Mouse (Mus musculus) mouse embryonic stem cell (cell line): ENCODE data around the gene Tacr2.

Source experiments
- in situ Hi-C, 2 experiments: fragments of 300-500 bp; cut with MboI; formaldehyde crosslinking; loops; 1 replicate in 1 of 2; 3 replicates in 1 of 2; pipeline ENCODE4 v1.14.3; 2019 to 2020; ENCODE audit warnings: low sequenced_read_pairs in 2 of 2, low pct_unique_long_range_greater_than_20kb in 1 of 2, mixed read lengths in 1 of 2; ENCODE audit not compliant: unreplicated experiment in 1 of 2

The Tacr2 gene

DNA sequence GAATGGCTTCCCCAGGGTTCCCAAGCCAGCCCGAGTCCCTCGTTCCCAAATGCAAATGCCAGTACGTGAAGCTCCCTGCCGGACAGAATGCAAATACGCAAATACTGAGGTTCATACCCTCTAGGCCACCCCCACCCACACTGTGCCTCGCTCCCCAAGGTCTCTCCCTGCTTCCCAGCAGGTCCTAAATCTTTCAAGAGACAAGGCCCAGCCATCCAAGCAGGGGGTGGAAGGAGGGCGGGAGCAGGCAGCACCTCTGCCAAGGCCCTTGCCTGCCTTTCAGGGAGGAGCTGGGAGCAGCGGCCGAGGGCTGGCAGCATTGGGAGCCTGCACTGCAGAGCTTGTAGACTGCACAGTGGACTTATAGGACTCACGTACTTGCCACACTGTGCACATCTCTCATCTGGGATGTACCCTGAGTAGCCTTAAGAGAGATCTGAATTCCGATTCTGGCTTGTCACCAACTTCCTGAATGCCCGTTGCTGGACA lies at the start of gene Tacr2:
TSS of gene Tacr2 (plus strand) at position 439 of the 489 bp plus-strand sequence.
- in situ Hi-C loops = loop anchor here in 1 of 2 experiments (10.0 kb wide), 2 partner anchors 133 to 137 kb away; no protein-coding TSS in a partner anchor

- in situ Hi-C loops = no loop called here
Observed at GRCm38 (mm10) chr10:62202574-62202973, 49.7 kb upstream of the Tacr2 start.

DNA sequence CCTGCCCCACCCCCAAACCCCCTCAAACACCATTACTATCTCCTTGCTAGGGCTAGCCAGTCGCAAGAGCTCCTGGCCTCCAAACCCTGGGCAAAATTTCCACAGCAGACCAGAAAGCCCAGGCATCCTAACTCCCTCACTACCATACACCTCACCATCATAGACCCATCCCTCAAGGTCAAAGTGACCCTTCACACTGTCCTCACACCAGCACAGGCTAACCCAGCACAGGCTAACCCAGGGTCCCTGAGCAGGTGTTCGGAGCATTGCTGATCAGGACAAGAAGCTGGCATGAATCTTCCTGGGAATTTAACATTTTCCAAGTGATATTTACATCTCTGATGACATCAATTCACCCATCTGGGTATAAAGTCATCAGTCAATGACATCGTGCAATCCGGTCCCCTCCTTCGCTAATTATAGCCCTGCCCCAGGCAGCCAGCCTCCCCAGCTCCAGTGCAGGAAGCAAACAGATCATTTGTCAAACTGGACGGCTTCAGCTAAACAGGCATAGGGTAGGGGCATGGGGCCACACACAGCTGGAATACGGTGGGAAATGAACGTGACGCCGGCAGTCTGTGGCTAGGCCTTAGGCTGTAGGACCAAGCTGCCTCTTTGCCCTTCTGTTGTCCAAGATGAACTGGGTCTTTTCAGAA lies 43.9 kb upstream of the Tacr2 start:
- in situ Hi-C loops = no loop called here

DNA sequence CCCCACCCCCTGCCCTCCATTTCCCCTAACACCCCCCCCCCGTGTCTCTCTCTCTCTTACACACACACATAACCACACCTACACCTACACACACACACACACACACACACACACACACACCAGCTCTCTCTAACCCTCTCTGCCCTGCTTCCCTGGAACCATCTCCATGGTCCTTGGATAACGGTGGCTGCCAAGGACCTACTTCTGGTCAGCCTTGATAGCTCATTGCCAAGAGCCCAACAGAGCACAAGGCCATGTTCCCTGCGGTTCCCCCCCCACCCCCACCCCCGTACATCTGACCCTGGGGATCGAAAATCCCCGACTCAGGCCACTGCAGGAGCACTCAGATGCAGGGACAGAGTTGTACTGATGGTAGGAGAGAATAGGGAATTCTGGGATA lies 40.9 kb upstream of the Tacr2 start:
- in situ Hi-C loops = no loop called here

- in situ Hi-C loops = no loop called here
Observed at GRCm38 (mm10) chr10:62215169-62215616, 37.0 kb upstream of the Tacr2 start.

GRCm38 (mm10) chr10:62215633-62216032 lies 36.6 kb upstream of the Tacr2 start:
- in situ Hi-C loops = no loop called here

GRCm38 (mm10) chr10:62216595-62216994 lies 35.6 kb upstream of the Tacr2 start:
- in situ Hi-C loops = no loop called here

GRCm38 (mm10) chr10:62217196-62217595 lies 35.0 kb upstream of the Tacr2 start:
- in situ Hi-C loops = no loop called here

GRCm38 (mm10) chr10:62218044-62218788 lies 34.0 kb upstream of the Tacr2 start:
- in situ Hi-C loops = no loop called here

- in situ Hi-C loops = no loop called here
Observed at GRCm38 (mm10) chr10:62218789-62219172, 33.5 kb upstream of the Tacr2 start.

GRCm38 (mm10) chr10:62220732-62221514 lies 31.3 kb upstream of the Tacr2 start:
- in situ Hi-C loops = no loop called here

DNA sequence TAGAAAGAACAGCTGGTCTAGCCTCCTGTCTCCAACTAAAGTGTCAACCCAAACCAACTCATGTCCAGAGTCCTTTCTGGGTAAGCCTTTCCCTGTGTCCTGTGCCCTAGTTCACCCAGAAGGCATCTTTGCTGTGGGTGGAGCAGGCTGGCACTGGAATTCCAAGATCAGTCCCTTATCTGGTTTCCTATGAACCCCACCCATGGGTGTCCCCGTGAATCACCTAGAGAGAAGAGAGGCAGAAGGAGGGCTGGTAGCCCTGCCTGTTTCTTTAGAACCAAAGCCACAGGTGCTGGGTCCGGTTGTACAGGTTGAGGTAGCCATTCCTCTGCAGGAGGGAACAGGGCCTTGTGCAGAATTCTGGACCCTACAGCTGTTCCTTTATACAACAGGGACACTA lies 30.6 kb upstream of the Tacr2 start:
- in situ Hi-C loops = no loop called here

- in situ Hi-C loops = no loop called here
Observed at GRCm38 (mm10) chr10:62222777-62223176, 29.5 kb upstream of the Tacr2 start.

DNA sequence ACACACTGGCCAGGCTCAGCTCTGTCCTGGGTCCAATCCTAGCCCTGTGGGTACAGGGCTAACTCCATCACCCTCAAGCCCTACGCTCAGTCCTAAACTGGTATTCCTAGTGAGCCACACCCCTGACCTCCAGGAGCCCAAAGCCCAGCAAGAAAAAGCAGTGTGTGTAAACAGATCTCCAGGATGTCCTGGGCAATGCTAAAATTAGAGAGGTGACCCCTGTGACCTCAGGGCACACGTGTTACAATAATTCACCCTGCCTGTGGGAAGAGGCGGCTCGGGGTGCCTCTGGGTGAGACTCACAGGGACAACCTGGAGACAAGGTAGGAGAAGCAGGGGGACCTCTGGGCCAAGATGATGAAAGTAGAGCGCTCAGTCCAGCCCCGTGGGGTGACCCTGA lies 28.0 kb upstream of the Tacr2 start:
- in situ Hi-C loops = no loop called here

GRCm38 (mm10) chr10:62225839-62226238 lies 26.4 kb upstream of the Tacr2 start:
- in situ Hi-C loops = no loop called here

- in situ Hi-C loops = no loop called here
Observed at GRCm38 (mm10) chr10:62228126-62228525, 24.1 kb upstream of the Tacr2 start.

DNA sequence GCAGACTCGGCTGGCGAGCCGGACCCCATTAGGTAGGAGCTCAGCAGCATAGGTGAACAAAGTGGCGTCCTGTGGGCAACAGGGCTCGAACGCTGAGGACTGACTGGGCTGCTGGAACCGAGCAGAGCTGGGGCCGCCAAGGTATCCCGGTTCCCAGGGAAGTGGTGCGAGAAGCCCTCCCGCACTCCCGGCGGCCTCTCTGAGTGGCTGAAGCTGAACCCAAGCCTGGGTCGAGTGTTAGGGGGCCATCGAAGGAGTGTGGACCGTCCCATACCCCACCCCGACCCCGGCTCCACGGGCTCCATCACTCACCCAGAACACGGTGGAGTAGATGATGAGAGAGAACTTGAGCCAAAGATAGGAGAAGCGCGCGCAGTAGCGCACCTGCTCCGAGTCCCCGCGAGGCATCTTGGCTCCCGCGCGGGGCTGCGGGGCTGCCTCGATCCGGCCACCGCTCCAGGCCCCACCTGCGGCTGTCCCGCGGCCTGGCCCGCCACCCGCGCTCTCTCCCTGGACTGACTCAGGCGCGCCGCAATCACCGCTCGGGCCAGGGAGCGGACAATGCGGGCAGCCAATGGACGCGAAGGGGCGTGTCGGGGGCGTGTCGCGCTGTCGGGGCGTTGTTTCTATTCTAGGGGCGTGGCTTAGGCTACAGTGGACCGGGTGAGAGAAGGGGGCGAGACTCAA lies 21.4 kb upstream of the Tacr2 start, which contains the start of gene Tspan15:
TSS of gene Tspan15 (minus strand) at position 544 of the 687 bp plus-strand sequence.
- in situ Hi-C loops = no loop called here

- in situ Hi-C loops = no loop called here
Observed at GRCm38 (mm10) chr10:62231395-62231732, 20.9 kb upstream of the Tacr2 start.

- in situ Hi-C loops = no loop called here
Observed at GRCm38 (mm10) chr10:62231811-62232210, 20.4 kb upstream of the Tacr2 start.
